Mouse (Mus musculus): ENCODE measurements around the gene Adgrf1. TPM values are rescaled to one million over a fixed set of nuclear protein-coding genes. Genes with fewer than 3 reads are reported as not detected.
A peak's percentile ranks its signal among the peaks of the same experiment; 100 is the strongest.

Gene Adgrf1
- polyA plus RNA-seq, 1 experiment from 2014 or later = not detected

DNA sequence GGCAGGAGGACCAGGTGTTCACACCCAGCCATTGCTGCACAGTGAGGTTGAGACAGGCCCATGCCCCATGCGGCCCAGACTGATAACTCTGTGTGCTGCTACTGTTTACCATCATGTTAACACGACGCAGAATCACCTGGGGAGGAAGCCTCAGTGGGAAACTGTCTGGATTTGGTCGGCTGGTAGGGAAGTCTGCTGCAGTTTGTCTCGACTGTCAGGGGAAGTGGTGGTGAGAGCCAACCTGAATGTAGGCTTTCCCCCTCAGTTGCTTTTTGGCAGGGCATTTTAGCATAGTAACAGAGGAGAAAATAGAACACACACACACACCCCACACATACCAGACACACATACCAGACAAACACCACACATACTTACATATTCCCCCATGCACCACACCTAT, 12.7 kb downstream of the Adgrf1 start:
- no peaks in the 10 kb centered on the region for H3K9me3 ChIP-seq (ENCODE audit: control insufficient read depth, low read length)
- H3K9ac ChIP-seq (replicated peaks; ENCODE audit: low read length) = no peak overlapping the region
- no peaks in the 10 kb centered on the region for H3K36me3 ChIP-seq (ENCODE audit: control insufficient read depth, insufficient read depth, low read length)
- 81% methylated on average over 5 of the region's 5 CpGs for WGBS
- no peak for ATAC-seq (ENCODE audit: low FRiP score, low TSS enrichment)
- no peak overlapping the region for H3K4me2 ChIP-seq (ENCODE audit: low read length)
- no peak for DNase-seq
- H3K27me3 ChIP-seq (ENCODE audit: control insufficient read depth, insufficient read depth, low read length) = no peaks in the 10 kb centered on the region
- no peak overlapping the region for H3K27ac ChIP-seq (replicated peaks; ENCODE audit: low read depth, low read length)
- H3K4me3 ChIP-seq (replicated peaks; ENCODE audit: low read depth, low read length) = no peak overlapping the region
- H3K4me1 ChIP-seq (ENCODE audit: control insufficient read depth, insufficient read depth, low read length) = no peaks in the 10 kb centered on the region

GRCm38 (mm10) chr17:43299515-43299914, 29.4 kb downstream of the Adgrf1 start:
- Histone ChIP-seq H3K4me3 (replicated peaks; ENCODE audit: low read depth, low read length) (no peak overlapping the region), H3K4me1 (ENCODE audit: control insufficient read depth, insufficient read depth, low read length) (no peaks in the 10 kb centered on the region), H3K4me2 (ENCODE audit: low read length) (no peak overlapping the region), H3K9me3 (ENCODE audit: control insufficient read depth, low read length) (no peaks in the 10 kb centered on the region), H3K9ac (replicated peaks; ENCODE audit: low read length) (no peak overlapping the region), H3K27me3 (ENCODE audit: control insufficient read depth, insufficient read depth, low read length) (no peaks in the 10 kb centered on the region), H3K27ac (replicated peaks; ENCODE audit: low read depth, low read length) (no peak overlapping the region), H3K36me3 (ENCODE audit: control insufficient read depth, insufficient read depth, low read length) (no peaks in the 10 kb centered on the region)
- ATAC-seq (ENCODE audit: low FRiP score, low TSS enrichment) = no peak
- no peak for DNase-seq
- WGBS = 96% methylated on average over 7 of the region's 7 CpGs

GRCm38 (mm10) chr17:43325986-43326671, 56.0 kb downstream of the Adgrf1 start:
- Histone ChIP-seq H3K4me2 (ENCODE audit: low read length) (peak overlapping the region; percentile 68), H3K4me1 (ENCODE audit: control insufficient read depth, insufficient read depth, low read length) (peaks cover 8% of the 10 kb centered on the region), H3K9ac (replicated peaks; ENCODE audit: low read length) (no peak overlapping the region; the same call in 1 of the 2 replicates), H3K9me3 (ENCODE audit: control insufficient read depth, low read length) (peaks cover 4% of the 10 kb centered on the region; the same call in 1 of the 2 replicates), H3K4me3 (replicated peaks; ENCODE audit: low read depth, low read length) (peak overlapping the region; percentile 32; the same call in 1 of the 2 replicates), H3K27ac (replicated peaks; ENCODE audit: low read depth, low read length) (no peak overlapping the region), H3K36me3 (ENCODE audit: control insufficient read depth, insufficient read depth, low read length) (no peaks in the 10 kb centered on the region), H3K27me3 (ENCODE audit: control insufficient read depth, insufficient read depth, low read length) (no peaks in the 10 kb centered on the region)
- WGBS = 48% methylated on average over 7 of the region's 7 CpGs
- ATAC-seq (ENCODE audit: low FRiP score, low TSS enrichment) = peak; percentile 21; the same call in 1 of the 2 replicates
- no peak for DNase-seq

GRCm38 (mm10) chr17:43326726-43327700, 56.9 kb downstream of the Adgrf1 start:
- WGBS = 6% methylated on average over 29 of the region's 29 CpGs

GRCm38 (mm10) chr17:43327810-43328209, 57.7 kb downstream of the Adgrf1 start:
- H3K9ac ChIP-seq (replicated peaks; ENCODE audit: low read length) = no peak overlapping the region

More at GRCm38 (mm10) chr17:43326726-43327700, 56.9 kb downstream of the Adgrf1 start:
- Histone ChIP-seq H3K9ac (replicated peaks; ENCODE audit: low read length) (peak overlapping the region; percentile 59), H3K27me3 (ENCODE audit: control insufficient read depth, insufficient read depth, low read length) (no peaks in the 10 kb centered on the region), H3K4me3 (replicated peaks; ENCODE audit: low read depth, low read length) (peak overlapping the region; percentile 32), H3K36me3 (ENCODE audit: control insufficient read depth, insufficient read depth, low read length) (no peaks in the 10 kb centered on the region), H3K4me2 (ENCODE audit: low read length) (peak overlapping the region; percentile 68), H3K27ac (replicated peaks; ENCODE audit: low read depth, low read length) (peak overlapping the region; percentile 78), H3K4me1 (ENCODE audit: control insufficient read depth, insufficient read depth, low read length) (peaks cover 8% of the 10 kb centered on the region), H3K9me3 (ENCODE audit: control insufficient read depth, low read length) (peaks cover 4% of the 10 kb centered on the region; the same call in 1 of the 2 replicates)
- ATAC-seq (ENCODE audit: low FRiP score, low TSS enrichment) (peak; percentile 88), DNase-seq (peak; percentile 89)

GRCm38 (mm10) chr17:43329216-43329615, 59.1 kb downstream of the Adgrf1 start:
- no peak overlapping the region for H3K4me2 ChIP-seq (ENCODE audit: low read length)
- ATAC-seq (ENCODE audit: low FRiP score, low TSS enrichment) = no peak
- no peak overlapping the region for H3K27ac ChIP-seq (replicated peaks; ENCODE audit: low read depth, low read length)
- no peaks in the 10 kb centered on the region for H3K27me3 ChIP-seq (ENCODE audit: control insufficient read depth, insufficient read depth, low read length)
- H3K9ac ChIP-seq (replicated peaks; ENCODE audit: low read length) = no peak overlapping the region
- H3K4me1 ChIP-seq (ENCODE audit: control insufficient read depth, insufficient read depth, low read length) = peaks cover 8% of the 10 kb centered on the region
- no peaks in the 10 kb centered on the region for H3K36me3 ChIP-seq (ENCODE audit: control insufficient read depth, insufficient read depth, low read length)
- DNase-seq = peak; percentile 18
- WGBS = 86% methylated on average over 4 of the region's 4 CpGs
- no peaks in the 10 kb centered on the region for H3K9me3 ChIP-seq (ENCODE audit: control insufficient read depth, low read length)
- no peak overlapping the region for H3K4me3 ChIP-seq (replicated peaks; ENCODE audit: low read depth, low read length)

More at GRCm38 (mm10) chr17:43327810-43328209, 57.7 kb downstream of the Adgrf1 start:
- H3K9me3 ChIP-seq (ENCODE audit: control insufficient read depth, low read length) = peaks cover 2% of the 10 kb centered on the region; the same call in 1 of the 2 replicates
- ATAC-seq (ENCODE audit: low FRiP score, low TSS enrichment) (no peak), DNase-seq (no peak)
- no peak overlapping the region for H3K4me3 ChIP-seq (replicated peaks; ENCODE audit: low read depth, low read length)
- H3K4me2 ChIP-seq (ENCODE audit: low read length) = no peak overlapping the region
- WGBS = 75% methylated on average over 6 of the region's 6 CpGs
- no peak overlapping the region for H3K27ac ChIP-seq (replicated peaks; ENCODE audit: low read depth, low read length)
- H3K27me3 ChIP-seq (ENCODE audit: control insufficient read depth, insufficient read depth, low read length) = no peaks in the 10 kb centered on the region
- peaks cover 8% of the 10 kb centered on the region for H3K4me1 ChIP-seq (ENCODE audit: control insufficient read depth, insufficient read depth, low read length)
- no peaks in the 10 kb centered on the region for H3K36me3 ChIP-seq (ENCODE audit: control insufficient read depth, insufficient read depth, low read length)

DNA sequence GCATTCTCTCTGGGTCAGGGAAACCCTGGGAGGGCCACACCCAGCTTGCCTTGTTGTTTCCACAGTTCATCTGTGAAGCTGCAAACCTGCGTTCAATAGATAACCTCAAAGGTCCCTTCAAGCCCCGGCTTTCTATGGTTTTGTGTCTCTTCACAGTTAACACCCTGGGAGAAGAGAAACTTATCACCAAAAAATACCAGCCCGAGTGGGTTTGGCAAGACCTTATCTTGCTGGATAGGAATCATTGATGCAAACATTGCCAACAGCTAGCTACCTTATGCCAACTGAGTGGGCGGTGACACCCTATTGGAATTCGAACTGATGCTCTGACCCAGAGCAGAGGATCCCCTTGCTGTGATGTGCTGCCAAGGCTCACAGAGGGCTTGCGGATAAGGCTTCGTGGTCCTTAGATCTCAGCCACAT, 59.6 kb downstream of the Adgrf1 start:
- no peak overlapping the region for H3K9ac ChIP-seq (replicated peaks; ENCODE audit: low read length)
- H3K4me1 ChIP-seq (ENCODE audit: control insufficient read depth, insufficient read depth, low read length) = peaks cover 8% of the 10 kb centered on the region
- H3K27ac ChIP-seq (replicated peaks; ENCODE audit: low read depth, low read length) = no peak overlapping the region
- H3K36me3 ChIP-seq (ENCODE audit: control insufficient read depth, insufficient read depth, low read length) = no peaks in the 10 kb centered on the region
- ATAC-seq (ENCODE audit: low FRiP score, low TSS enrichment) = no peak
- no peaks in the 10 kb centered on the region for H3K27me3 ChIP-seq (ENCODE audit: control insufficient read depth, insufficient read depth, low read length)
- 85% methylated on average over 7 of the region's 7 CpGs for WGBS
- H3K4me3 ChIP-seq (replicated peaks; ENCODE audit: low read depth, low read length) = no peak overlapping the region
- H3K9me3 ChIP-seq (ENCODE audit: control insufficient read depth, low read length) = no peaks in the 10 kb centered on the region
- no peak overlapping the region for H3K4me2 ChIP-seq (ENCODE audit: low read length)
- no peak for DNase-seq

DNA sequence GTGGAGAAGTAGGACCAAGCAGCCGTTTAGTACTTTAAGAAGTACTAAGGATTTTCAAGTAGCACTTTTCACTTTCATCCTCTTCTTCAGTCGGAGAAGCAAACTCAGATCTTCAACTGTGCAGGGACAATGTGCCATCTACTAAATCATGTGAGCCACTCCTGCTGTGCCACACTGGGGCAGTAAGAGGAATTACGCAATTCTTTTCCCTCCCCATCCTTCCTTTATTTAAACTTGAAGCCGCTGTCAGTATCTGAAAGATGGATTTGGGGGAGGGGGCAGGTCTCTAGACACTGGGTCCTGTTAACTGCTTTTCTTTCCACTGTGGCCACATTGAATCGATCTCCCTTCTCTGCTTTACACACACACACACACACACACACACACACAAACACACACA, 62.6 kb downstream of the Adgrf1 start:
- ATAC-seq (ENCODE audit: low FRiP score, low TSS enrichment) = no peak
- Histone ChIP-seq H3K36me3 (ENCODE audit: control insufficient read depth, insufficient read depth, low read length) (no peaks in the 10 kb centered on the region), H3K4me2 (ENCODE audit: low read length) (no peak overlapping the region), H3K27me3 (ENCODE audit: control insufficient read depth, insufficient read depth, low read length) (no peaks in the 10 kb centered on the region), H3K9ac (replicated peaks; ENCODE audit: low read length) (no peak overlapping the region), H3K27ac (replicated peaks; ENCODE audit: low read depth, low read length) (no peak overlapping the region), H3K4me1 (ENCODE audit: control insufficient read depth, insufficient read depth, low read length) (peaks cover under 1% of the 10 kb centered on the region; the same call in 1 of the 2 replicates), H3K9me3 (ENCODE audit: control insufficient read depth, low read length) (no peaks in the 10 kb centered on the region), H3K4me3 (replicated peaks; ENCODE audit: low read depth, low read length) (no peak overlapping the region)
- WGBS = 46% methylated on average over 5 of the region's 5 CpGs
- no peak for DNase-seq

All from midbrain, embryonic 14.5 days (tissue).